Mouse (Mus musculus) CD4-positive, CD25-positive, alpha-beta regulatory T cell, adult 2 months (primary cell): ENCODE measurements around the gene Bnip1.
A peak's percentile ranks its signal among the peaks of the same experiment; 100 is the strongest.

Experiments used
- DNase-seq: peaks from one replicate; pipeline ENCODE4 v3.0.0-alpha.2; 2012; ENCODE audit warnings: low read depth, low spot score

Gene Bnip1

DNA sequence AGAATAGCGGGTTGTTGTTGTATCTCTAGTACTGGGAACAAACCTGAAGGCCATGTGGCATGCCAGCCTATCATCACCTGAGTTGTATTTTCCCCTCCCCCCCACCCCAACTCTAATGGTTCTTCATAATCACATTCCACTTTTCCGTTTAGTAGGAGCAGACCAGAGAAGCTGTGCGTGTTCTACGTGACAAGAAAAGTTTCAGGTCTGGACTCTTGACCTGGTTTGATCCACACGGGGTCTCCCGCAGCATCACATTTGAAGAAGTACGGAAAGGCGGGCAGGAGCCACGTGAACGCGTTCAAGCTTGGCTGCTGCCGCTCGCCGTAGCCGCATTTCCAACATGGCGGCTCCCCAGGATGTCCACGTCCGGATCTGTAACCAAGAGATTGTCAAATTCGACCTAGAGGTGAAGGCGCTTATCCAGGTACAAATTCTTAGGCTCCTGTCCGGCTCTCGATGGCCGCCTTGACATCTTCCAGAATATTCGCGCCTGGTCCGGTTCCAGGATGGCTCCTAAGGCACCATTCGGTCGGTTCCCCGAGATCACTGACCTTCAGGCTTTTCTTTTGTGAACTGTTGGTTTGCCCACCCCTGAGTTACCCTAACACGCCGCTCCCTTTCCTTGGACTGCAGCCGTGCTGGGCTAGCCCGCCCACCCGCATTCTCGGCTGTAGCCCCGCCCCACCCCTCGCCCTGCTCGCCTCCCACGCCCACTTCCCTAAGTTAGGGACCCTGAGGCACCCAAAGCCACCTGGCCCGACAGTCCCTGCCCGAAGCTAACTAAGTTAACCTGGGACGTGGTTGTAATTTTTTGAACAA is at the start of gene Bnip1:
Gene Bnip1, plus strand, starts transcription at position 317 of the 822 bp plus-strand sequence.
- DNase-seq, result peak; percentile 87

DNA sequence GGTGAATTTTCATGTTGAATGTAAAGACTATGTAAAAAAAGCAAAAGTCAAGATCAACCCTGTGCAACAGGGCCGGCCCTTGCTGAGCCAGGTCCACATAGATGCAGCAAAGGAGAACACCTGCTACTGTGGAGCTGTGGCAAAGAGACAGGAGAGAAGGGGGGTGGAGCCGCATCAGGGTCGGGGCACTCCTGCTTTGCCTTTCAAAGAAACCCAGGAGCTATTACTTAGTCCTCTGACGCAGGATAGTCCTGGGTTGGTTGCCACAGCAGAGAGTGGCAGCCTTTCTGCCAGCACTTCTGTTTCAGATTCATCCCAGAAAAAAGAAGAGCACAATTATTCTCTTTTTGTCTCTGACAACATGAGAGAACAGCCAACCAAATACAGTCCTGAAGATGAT is 38.3 kb upstream of the Bnip1 start:
- DNase-seq, result no peak

DNA sequence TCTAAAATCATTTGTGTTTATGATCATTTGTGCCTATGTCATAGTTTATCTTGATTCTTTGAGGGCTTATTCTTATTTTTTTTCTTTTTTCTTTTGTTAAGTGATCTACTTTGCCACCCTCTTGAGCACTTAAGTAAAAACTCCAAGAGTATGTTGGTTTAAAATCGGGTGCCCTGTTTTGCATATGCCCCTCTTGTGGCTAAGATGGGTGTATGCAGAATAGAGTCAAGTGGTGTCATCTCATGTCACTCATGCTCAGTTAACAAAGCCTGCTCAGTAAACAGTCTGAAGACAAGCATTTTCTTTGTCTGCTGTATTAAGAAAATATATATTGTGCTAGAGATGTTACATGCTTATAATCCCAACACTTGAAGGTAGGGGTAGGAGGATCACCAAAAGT is 37.6 kb upstream of the Bnip1 start:
- no peak for DNase-seq

DNA sequence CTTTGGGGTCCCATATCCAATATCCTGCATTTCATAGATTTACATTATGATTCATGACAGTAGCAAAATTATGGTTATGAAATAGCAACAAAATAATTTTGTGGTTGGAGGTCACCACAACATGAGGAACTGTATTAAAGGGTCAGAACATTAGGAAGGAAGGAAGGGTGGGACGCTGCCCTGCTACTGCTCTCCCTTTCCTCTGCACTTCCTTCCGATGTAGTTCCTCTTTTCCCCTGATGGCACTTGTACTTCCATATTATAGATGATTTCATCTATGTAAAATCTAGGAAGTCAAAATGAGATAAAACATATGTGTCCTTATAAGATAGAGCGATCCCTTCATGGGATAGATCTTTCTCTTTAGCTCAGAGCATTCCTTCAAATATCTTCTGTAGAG is 30.9 kb upstream of the Bnip1 start:
- DNase-seq, result no peak

DNA sequence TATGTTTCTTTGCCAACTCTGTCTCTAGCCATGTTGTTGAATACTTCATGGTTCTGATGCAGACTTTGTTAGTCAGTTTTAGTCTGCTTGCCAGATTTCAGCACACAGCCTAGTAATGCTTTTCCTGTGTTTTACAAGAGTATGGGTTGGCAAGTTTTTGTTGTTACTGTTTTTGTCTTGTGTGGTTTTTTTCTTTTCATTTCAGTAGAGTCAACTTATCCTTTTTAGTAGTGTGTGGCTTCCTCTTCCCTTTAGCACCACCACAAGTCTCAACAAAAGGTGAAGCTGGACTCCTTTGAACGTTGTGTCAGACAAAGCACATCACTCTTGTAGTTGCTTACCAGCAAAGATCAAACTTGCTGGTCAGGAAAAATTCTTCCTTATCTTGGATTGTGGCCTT is 28.6 kb upstream of the Bnip1 start:
- peak; percentile 34 for DNase-seq

DNA sequence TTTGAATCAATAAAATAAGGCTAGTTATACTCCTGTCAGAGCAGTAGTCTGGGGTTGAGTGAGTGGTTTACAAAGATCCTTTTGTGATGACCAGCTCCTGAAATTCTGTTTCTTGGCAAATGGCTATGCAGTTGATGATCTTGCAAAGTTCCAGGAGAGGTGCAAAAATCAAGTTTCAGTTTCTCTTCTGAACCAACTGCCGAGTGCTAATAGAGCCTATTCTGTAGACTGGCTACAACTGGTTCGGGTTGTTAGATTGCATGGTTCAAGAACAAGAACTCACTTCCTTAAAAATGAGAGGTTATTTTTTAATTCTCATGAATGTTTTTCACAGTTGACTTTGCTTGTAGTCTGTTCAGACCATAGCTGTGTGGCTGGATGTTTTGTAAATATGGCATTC is 27.4 kb upstream of the Bnip1 start:
- peak; percentile 34 for DNase-seq

DNA sequence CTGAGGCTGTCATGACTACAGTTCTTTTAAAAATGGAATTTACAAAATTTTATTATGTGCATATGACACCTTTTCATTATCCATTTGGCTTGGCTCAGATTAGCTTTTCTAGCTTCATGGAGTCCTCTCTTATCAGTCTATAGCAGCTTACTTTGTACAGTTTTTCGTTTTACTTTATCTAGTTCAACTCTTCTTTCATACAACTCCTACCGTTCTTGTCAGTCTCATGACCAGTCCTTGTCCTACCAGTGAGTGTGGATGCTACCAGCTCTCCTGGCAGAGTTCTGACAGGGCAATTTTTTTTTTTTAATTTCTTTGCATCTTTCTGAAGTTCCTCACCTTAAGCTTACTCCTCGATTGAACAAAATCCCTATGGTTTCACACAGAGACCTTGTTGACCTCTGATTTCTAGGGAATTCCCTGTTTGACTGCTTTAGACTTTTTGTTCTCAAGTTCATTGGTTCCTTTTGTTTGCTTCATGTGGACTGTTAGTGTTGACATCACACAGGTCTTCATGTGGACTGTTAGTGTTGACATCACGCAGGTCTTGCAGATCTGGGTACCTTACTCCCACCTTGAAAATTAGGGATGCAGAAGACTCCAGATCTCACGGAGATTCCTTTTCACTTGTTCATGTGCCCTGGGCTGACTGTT is 13.6 kb upstream of the Bnip1 start:
- DNase-seq, result no peak

DNA sequence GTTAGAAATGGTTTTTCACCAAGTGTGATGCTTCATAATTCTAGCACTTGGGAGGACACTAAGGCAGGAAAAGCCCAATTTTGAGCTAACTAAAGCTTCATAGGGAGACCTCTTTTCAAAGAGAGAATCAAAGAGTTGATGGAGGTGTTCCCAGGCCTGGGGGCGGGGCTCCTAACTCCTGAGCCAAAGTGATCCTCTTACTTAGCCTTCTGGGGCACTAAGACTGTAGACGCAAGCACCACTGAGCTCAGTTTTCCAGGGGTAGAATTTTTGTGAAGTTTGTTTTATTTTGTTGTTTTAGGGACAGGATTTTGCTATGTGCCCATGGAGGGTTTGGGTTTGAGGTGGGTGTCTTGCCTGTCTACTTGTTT is 13.1 kb upstream of the Bnip1 start:
- no peak for DNase-seq

DNA sequence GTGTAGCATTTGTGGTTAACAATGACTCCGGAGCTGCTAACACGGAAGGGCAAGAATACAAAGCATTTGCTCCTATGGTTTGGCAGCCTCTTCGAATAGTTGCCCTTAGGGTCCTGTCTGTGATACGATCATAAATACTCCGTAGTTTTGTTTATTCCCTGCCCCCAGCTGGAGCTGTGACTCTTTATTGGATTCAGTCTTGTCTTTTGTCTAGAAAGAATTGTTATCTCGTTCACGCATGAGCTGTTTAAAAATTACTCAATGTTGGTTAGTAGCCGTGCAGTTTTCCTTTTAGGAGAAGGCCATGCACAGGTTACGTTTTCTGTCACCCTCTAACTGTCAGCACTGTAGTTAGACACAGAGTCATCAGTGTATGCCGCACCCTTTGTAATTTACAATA is 4.7 kb upstream of the Bnip1 start:
- no peak for DNase-seq

DNA sequence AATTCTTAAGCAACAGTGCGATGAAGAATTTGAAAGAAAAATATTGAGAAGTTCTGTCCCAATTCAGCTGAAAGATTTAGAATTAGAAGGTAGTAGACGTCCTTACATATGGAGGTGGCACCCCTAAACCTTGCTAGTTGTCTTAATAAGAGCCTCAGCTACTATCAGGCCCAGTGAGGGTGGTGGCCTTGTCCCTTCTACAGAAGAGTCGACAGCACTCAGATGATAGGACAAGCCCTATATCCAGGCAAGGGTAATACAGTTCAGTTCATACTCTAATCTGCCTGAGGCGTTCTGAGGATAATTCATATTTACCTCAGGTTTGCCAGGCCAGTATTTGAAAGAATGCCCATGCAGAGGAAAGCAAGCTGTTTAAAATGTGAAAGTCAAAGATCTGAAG is 2.9 kb upstream of the Bnip1 start:
- no peak for DNase-seq

DNA sequence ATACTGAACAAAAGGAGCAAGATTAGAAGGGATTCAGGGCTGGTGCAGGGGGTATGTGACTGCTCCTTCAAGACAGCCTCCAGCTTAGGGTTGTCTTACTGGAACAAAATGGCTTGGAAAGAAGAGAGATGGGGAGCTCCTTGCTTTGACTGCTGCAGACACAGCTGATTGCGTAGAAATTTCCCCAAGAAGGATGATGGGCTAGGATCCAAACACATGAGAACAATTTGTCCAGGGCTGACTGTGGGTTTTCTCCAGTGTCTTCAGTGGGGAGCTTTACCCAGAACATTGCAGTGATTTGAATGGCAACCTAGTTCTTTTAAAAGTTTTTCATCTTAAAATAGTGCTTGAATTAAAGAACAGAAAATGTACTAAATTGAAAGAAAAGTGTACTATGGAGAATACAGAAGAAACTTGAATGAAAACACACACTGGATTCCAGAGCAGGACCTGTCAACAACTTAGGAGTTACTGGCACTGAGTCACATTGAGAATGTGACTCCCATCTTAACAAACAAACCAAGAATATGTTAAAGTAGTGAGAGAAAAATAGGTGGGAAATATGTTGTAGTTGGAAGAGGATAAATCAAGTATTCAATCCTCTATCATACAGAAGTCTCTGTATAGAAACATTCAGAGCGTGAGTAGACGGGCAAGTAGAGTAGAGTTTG is 2.3 kb upstream of the Bnip1 start:
- no peak for DNase-seq

DNA sequence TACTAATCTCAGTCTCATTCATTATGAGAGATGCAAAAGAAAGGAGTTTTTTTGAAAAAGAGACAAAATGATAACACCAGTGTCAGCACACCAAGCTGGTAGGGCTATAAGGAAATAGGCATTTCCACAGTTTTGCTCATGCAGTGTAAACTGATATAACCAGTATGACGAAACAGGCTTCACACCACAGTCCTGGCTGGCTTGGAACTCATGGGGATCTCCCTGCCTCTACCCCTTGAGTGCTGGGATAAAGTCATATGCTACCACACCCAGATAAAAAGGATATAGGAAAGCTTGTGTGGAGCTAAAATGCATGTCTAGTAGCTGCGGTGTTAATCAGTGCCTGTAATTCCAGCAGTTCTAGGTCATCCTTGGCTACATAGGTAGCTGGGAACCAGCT is 1.4 kb upstream of the Bnip1 start:
- no peak for DNase-seq

DNA sequence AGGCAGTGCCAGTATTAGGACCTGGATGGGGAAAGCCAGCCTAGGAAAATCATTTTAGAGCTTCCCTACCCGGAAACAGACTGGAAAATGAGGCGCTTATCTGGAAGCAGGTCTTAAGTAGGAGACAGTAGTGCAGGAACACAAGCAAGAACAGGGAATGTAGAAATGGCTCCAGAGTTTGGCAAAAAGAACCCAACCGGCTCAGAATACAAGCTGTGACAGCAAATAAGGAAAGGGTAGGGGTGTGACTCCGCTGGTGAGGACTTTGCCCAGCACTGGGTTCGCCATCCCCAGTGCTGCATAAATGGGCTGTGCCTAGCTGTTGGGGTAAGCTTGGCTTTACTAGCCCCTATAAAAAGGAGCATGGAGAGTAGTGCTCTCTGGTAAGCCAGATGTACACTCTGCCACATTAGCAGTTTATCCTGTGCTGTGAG is 761 bp downstream of the Bnip1 start:
- DNase-seq, result no peak

DNA sequence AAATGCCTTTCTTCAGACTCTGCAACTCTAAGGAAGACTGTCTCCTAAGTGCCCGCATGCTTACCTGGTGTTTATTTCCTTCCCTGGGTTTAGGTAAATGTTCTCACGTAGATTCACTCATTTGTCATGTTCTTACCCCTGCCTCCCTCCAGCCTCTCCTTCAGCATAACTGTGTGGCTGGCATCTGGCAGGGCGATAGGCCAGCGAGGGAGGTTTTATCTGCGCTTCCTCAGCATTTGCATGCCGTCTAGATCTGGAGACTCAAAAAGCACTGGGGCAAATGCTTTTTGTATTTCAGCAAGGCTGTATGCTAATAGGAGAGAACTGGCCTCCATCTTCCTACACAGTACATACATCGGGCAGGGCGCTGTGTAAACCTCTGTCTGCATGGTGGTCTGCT is 3.7 kb downstream of the Bnip1 start:
- DNase-seq, result no peak

DNA sequence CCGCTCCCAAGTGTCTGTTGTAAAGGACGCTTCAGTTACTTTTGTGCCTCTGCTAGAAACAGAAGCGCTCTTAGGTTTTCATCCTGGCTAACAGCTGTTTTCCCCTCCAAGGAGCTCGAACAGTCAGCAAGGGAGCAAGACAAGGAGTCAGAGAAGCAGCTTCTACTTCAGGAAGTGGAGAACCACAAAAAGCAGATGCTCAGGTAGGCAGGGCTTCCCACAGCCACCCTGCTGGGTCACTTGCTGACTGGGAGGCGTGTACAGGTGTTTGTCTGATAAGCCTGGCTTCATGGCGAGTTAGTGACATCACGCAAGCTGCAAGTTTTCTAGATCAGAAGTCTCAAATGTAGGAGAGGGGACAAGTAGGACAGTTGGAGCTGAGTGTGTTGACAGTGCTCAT is 5.7 kb downstream of the Bnip1 start:
- no peak for DNase-seq

DNA sequence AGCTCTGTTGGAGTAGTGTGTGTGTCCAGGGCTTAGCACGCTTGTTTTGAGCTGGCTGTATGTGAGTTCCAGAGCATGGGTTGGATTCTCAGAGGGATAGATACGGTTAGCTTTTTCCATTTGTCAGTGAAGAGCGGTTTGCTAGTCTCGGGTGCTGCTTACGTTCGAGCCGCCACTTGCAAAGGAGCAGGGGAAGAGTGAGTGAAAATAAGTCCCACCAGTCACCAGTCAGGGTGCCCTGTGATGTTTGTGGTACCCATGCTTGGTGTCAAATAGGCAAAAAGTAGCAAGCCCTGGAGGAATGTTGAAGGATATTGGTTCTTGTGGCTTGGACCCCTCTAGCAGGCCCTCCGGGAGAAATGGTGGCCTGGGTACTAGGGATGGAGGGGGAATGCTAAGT is 8.1 kb downstream of the Bnip1 start:
- DNase-seq, result no peak

DNA sequence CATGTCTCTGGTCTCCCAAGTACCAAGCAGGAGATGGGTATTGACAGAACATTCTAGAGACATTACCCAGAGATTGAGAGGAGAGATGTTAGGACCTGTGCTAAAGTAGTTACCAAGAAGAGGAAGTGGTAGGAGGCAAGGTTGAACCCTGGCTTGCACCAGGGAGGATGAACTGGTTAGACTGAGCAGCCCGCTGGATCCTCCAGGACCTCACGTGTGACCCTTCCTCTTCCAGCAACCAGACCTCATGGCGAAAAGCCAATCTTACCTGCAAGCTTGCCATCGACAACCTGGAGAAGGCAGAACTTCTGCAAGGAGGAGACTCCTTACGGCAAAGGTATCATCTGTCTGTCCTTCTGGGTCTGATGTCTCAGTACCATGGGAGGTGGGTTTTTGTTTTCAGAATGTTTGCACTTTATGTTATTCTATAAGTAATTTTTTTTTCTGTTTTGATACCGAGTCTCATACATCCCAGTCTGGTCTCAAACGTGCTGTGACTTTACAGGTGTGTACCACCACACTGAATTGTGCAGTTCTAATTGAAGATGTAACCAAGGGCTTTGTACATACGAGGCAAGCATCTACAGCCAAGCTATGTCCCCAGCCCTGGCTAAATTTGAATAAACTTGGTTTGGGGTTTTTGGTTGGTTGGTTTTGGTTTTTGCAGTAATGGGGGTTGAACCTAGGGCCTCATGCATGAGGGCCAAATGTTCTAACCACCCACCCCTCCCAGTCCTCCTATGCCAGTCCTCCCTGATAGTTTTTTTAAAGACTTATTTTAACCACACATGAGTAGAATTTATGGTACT is 8.8 kb downstream of the Bnip1 start:
- DNase-seq, result no peak

DNA sequence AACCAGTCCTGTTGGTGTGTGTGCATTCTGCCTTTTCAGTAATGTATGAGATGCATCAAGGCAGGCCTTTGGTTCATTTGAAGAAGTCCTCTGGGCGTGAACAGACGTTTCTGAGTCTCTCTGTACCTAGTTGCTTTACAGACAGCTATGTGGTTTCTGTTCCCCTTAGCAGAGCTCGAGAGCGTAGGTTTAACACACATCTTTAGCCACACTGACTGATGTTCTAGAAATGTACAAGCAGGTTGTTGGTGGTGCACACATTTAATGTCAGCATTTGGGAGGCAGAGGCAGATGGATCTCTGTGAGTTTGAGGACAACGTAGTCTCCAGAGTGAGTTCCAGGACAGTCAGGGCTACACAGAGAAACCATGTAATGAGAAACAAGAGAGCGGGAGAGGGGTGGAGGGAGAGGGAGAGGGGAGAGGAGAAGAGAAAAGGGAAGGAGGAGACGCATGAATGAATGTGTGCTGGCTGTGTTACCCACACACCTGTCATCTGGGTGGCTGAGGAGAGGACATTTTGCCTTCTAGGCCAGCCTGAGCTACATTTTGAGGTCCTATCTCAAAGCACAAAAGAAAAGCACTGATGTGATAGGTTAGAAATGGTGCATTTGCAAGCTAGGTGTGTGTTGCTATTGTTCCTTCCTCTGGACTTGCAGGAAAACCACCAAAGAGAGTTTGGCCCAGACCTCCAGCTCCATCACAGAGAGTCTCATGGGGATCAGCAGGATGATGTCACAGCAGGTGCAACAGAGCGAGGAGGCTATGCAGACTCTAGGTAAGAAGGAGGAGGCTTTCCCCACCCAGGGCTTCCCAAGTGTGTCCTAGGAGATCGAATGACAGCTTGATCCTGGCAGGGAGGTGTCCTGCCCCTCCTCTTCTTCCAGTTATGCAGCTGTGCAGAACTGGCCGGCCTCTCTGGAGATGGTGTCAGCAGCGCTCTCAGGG is 9.7 kb downstream of the Bnip1 start:
- no peak for DNase-seq

DNA sequence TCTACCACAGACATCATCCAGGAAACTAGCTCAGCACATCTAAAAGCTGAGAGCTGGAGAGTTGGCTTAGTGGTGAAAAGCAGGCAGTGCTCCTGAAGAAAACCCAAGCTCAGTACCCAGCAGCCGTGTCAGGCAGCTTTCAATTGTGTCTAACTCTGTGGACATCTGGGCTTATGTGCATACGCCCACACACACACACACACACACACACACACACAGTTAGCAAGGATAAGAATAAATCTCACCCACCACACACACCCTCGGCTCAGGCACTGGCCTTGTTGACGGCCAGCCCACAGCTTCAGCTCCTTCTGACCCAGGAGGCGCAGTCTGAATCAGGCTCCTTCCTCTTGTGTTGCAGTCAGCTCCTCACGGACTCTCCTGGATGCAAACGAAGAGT is 10.7 kb downstream of the Bnip1 start:
- no peak for DNase-seq

DNA sequence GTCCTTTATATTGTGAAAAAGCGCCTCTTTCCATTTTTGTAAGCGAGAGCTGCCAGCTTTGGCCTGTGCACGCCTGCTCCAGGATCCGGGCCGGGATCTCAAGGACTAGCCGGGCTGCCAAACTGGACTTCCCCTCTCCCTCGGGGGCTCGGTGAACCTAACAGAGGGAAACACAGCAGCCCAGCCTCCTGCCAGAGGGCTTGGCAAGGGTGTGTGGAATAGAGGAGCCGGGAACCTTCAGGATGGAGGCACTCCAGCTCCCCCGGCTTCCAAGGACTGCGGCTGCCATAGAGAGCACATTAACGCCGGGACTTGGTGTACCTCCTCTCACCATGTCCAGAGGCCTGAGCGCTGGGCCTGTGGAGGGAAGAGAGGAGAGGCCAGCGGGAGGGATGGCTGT is 11.2 kb downstream of the Bnip1 start:
- DNase-seq, result no peak
